Mouse (Mus musculus) cortical plate, adult 2 months (tissue): ENCODE results near the gene Cmas.

Experiments
- CTCF ChIP-seq: fragments of 200-500 bp; IDR thresholded peaks from 2 replicates; pipeline ENCODE4 v1.5.1; 2011; ENCODE audit warnings: mild to moderate bottlenecking, control low read depth, low read length; ENCODE audit not compliant: insufficient read depth; ENCODE audit errors: extremely low read depth
- POLR2A ChIP-seq: fragments of 200-500 bp; IDR thresholded peaks from 2 replicates; pipeline ENCODE4 v1.6.1; 2011; ENCODE audit warnings: mild to moderate bottlenecking, low read length, control low read depth; ENCODE audit not compliant: insufficient read depth; ENCODE audit errors: extremely low read depth

- no peak for TF ChIP-seq CTCF
- TF ChIP-seq POLR2A: no peak
Observed at GRCm38 (mm10) chr6:142726032-142726431, 30.5 kb upstream of the Cmas start.
